ENCODE assay signal across 14 mouse cellular contexts in genomic region chr12:32050165-32050564, GRCm38 (mm10). TPM values are rescaled to one million over a fixed set of nuclear protein-coding genes. Genes with fewer than 3 reads are reported as not detected.
DNase-seq lines count a peak whose midpoint lies in the region; ATAC-seq and TF ChIP-seq lines count a peak whose summit lies in the region.
"Had no signal": no experiment of that assay in that cellular context is flagged by ENCODE, and none has a peak within 500 bp of the region (broad histone marks: within the 10 kb centered on the region; RNA-seq: fewer than 3 reads in every experiment).

No protein-coding gene starts in this region.

- no peaks in the 10 kb centered on the region; the same call in 1 of the 2 replicates for H3K4me1 ChIP-seq in intestine, embryonic 14.5 days (replicated peaks; ENCODE audit: control insufficient read depth, insufficient read depth, low read length)
- H3K4me1 ChIP-seq in intestine, postnatal 0 days (replicated peaks; ENCODE audit: control insufficient read depth, insufficient read depth, low read length): no peaks in the 10 kb centered on the region
- peaks cover 35% of the 10 kb centered on the region for H3K4me1 ChIP-seq in liver, embryonic 11.5 days (replicated peaks; ENCODE audit: control insufficient read depth, insufficient read depth, low read length)
- peaks cover 8% of the 10 kb centered on the region; the same call in 1 of the 2 replicates for H3K4me1 ChIP-seq in forebrain, embryonic 14.5 days (ENCODE audit: control insufficient read depth, insufficient read depth, low read length)

- no peaks in the 10 kb centered on the region for H3K9me3 ChIP-seq in intestine, embryonic 14.5 days (ENCODE audit: control insufficient read depth, low read length)
- no peaks in the 10 kb centered on the region for H3K9me3 ChIP-seq in intestine, postnatal 0 days (ENCODE audit: control insufficient read depth)
- no peaks in the 10 kb centered on the region for H3K9me3 ChIP-seq in liver, embryonic 11.5 days (ENCODE audit: control insufficient read depth, low read length)
- no peaks in the 10 kb centered on the region for H3K9me3 ChIP-seq in forebrain, embryonic 14.5 days (replicated peaks; ENCODE audit: control insufficient read depth, low read length)
- H3K9me3 ChIP-seq: embryonic facial prominence, embryonic 10.5 days had no signal

- no peaks in the 10 kb centered on the region for H3K27me3 ChIP-seq in intestine, embryonic 14.5 days (replicated peaks; ENCODE audit: control insufficient read depth, insufficient read depth, low read length)
- H3K27me3 ChIP-seq in intestine, postnatal 0 days (replicated peaks; ENCODE audit: control insufficient read depth, insufficient read depth, low read length): no peaks in the 10 kb centered on the region
- no peaks in the 10 kb centered on the region for H3K27me3 ChIP-seq in liver, embryonic 11.5 days (replicated peaks; ENCODE audit: control insufficient read depth, insufficient read depth, low read length)
- no peaks in the 10 kb centered on the region for H3K27me3 ChIP-seq in forebrain, embryonic 14.5 days (replicated peaks; ENCODE audit: control insufficient read depth, insufficient read depth, low read length)

- WGBS in intestine, embryonic 14.5 days: 65% methylated on average over 5 of the region's 5 CpGs
- 56% methylated on average over 5 of the region's 5 CpGs for WGBS in intestine, postnatal 0 days
- WGBS in liver, embryonic 11.5 days: 25% methylated on average over 5 of the region's 5 CpGs
- WGBS in forebrain, embryonic 14.5 days: 84% methylated on average over 5 of the region's 5 CpGs

- ATAC-seq in intestine, embryonic 14.5 days (replicated peaks; ENCODE audit: low FRiP score, low TSS enrichment, low read depth): no peak
- no peak for ATAC-seq in intestine, postnatal 0 days
- ATAC-seq in liver, embryonic 11.5 days (replicated peaks; ENCODE audit: low FRiP score): peak; percentile 92
- ATAC-seq in forebrain, embryonic 14.5 days: no peak
- ATAC-seq: activated CD4-positive, CD25-positive, alpha-beta regulatory T cell, adult 4 months; hindbrain, postnatal 0 days had no signal

- H3K4me3 ChIP-seq in intestine, embryonic 14.5 days (ENCODE audit: low read depth, low read length): no peak overlapping the region
- H3K4me3 ChIP-seq in intestine, postnatal 0 days (ENCODE audit: low read depth, low read length): no peak overlapping the region
- no peak overlapping the region for H3K4me3 ChIP-seq in liver, embryonic 11.5 days (ENCODE audit: low read depth, low read length)
- no peak overlapping the region for H3K4me3 ChIP-seq in forebrain, embryonic 14.5 days (ENCODE audit: low read depth, low read length)
- H3K4me3 ChIP-seq: embryonic facial prominence, embryonic 10.5 days had no signal

- no peaks in the 10 kb centered on the region for H3K36me3 ChIP-seq in intestine, embryonic 14.5 days (ENCODE audit: control insufficient read depth, insufficient read depth, low read length)
- no peaks in the 10 kb centered on the region for H3K36me3 ChIP-seq in intestine, postnatal 0 days (ENCODE audit: control insufficient read depth, insufficient read depth)
- no peaks in the 10 kb centered on the region for H3K36me3 ChIP-seq in liver, embryonic 11.5 days (ENCODE audit: control insufficient read depth, insufficient read depth, low read length)
- no peaks in the 10 kb centered on the region for H3K36me3 ChIP-seq in forebrain, embryonic 14.5 days (ENCODE audit: control insufficient read depth, insufficient read depth, low read length)
- H3K36me3 ChIP-seq: embryonic facial prominence, embryonic 10.5 days had no signal

- H3K27ac ChIP-seq in intestine, embryonic 14.5 days (ENCODE audit: low read depth): no peak overlapping the region
- H3K27ac ChIP-seq in intestine, postnatal 0 days (ENCODE audit: low read depth, low read length): no peak overlapping the region
- H3K27ac ChIP-seq in liver, embryonic 11.5 days (ENCODE audit: low read depth, low read length): peak overlapping the region; percentile 63
- no peak overlapping the region for H3K27ac ChIP-seq in forebrain, embryonic 14.5 days (ENCODE audit: low read depth, low read length)
- H3K27ac ChIP-seq: embryonic facial prominence, embryonic 10.5 days; hindbrain, postnatal 0 days had no signal

- no peak for TF ChIP-seq CTCF in intestine, postnatal 0 days (IDR thresholded peaks at IDR 0.05; ENCODE audit: low read depth)

- H3K4me2 ChIP-seq in intestine, embryonic 14.5 days (ENCODE audit: low read length): no peak overlapping the region
- no peak overlapping the region for H3K4me2 ChIP-seq in intestine, postnatal 0 days (replicated peaks; ENCODE audit: low read depth)
- peak overlapping the region; percentile 56 for H3K4me2 ChIP-seq in liver, embryonic 11.5 days
- H3K4me2 ChIP-seq in forebrain, embryonic 14.5 days (ENCODE audit: low read length): no peak overlapping the region

- H3K9ac ChIP-seq in intestine, embryonic 14.5 days (ENCODE audit: low read length): no peak overlapping the region
- H3K9ac ChIP-seq in intestine, postnatal 0 days (ENCODE audit: low read depth, low read length): no peak overlapping the region
- no peak overlapping the region for H3K9ac ChIP-seq in liver, embryonic 11.5 days (ENCODE audit: low read depth, low read length)
- H3K9ac ChIP-seq in forebrain, embryonic 14.5 days (ENCODE audit: low read length): no peak overlapping the region

- peak; percentile 42 for DNase-seq in intestine, embryonic 14.5 days (ENCODE audit: low spot score)
- peak; percentile 88 for DNase-seq in c-Kit-positive CD71-positive TER-119-negative erythroid progenitor cells, embryonic 14.5 days (ENCODE audit: low read depth)
- no peak for DNase-seq in liver, embryonic 11.5 days (ENCODE audit: low spot score)
- DNase-seq in spleen, postnatal 10 days (ENCODE audit: low spot score in 2 of 2): peak; percentile 37 to 71
- no peak for DNase-seq in forebrain, embryonic 14.5 days (ENCODE audit: low spot score)
- no peak for DNase-seq in kidney, postnatal 10 days
- no peak for DNase-seq in layer of hippocampus, postnatal 25 days (ENCODE audit: extremely low spot score in 1 of 2, low spot score in 1 of 2)
- DNase-seq: B cell, adult 2 months; cerebellum, adult 8-10 months; layer of hippocampus, postnatal 36 days had no signal

RNA-seq across cellular contexts. Expression of gene Prkar2b, which starts 10.9 kb away (rescaled TPM):
- polyA plus RNA-seq in intestine, embryonic 14.5 days (2014; fragmentation: Nextera tagmentation; extraction: Ambion mirVana): 23.8 and 24.9 TPM in 2 replicates
- 11.6 and 12.5 TPM in 2 replicates for polyA plus RNA-seq in intestine, postnatal 0 days (2015; fragmentation: Nextera tagmentation; extraction: Ambion mirVana)
- polyA plus RNA-seq in liver, embryonic 11.5 days (2014; fragmentation: Nextera tagmentation; extraction: Ambion mirVana): 103 and 123 TPM in 2 replicates
- 114 and 139 TPM in 2 replicates for polyA plus RNA-seq in forebrain, embryonic 14.5 days (2014; fragmentation: Nextera tagmentation; extraction: Ambion mirVana)
- total RNA-seq in layer of hippocampus, postnatal 25 days (2021): 10 to 100 TPM; 38.3 to 38.9 TPM

Comparison
In these comparisons a context has a peak if more than half of its experiments do, and no peak if none do; other contexts are left out.
1. DNase-seq: peak in intestine, embryonic 14.5 days (single experiment), c-Kit-positive CD71-positive TER-119-negative erythroid progenitor cells, embryonic 14.5 days (single experiment) and spleen, postnatal 10 days (2 of 2); none in liver, embryonic 11.5 days (single experiment), forebrain, embryonic 14.5 days (single experiment), kidney, postnatal 10 days (single experiment) and layer of hippocampus, postnatal 25 days (0 of 2).